8 mouse cellular contexts compared by ENCODE assay signal in genomic region chr8:83577384-83577791, GRCm38 (mm10). TPM values are rescaled to one million over a fixed set of nuclear protein-coding genes. Genes with fewer than 3 reads are reported as not detected.
DNase-seq lines count a peak whose midpoint lies in the region; ATAC-seq lines count a peak whose summit lies in the region.

No protein-coding gene starts in this region.

- H3K27ac ChIP-seq in forebrain, embryonic 12.5 days, result 0 out of 2 replicates have a peak overlapping the region, but pooled peaks have one; percentile 31
- H3K27ac ChIP-seq in forebrain, embryonic 13.5 days, result no peak overlapping the region; the same call in 1 of the 2 replicates
- peak overlapping the region; percentile 44; the same call in 1 of the 2 replicates for H3K27ac ChIP-seq in embryonic facial prominence, embryonic 10.5 days (replicated peaks)
- no peak overlapping the region for H3K27ac ChIP-seq in hindbrain, embryonic 11.5 days (ENCODE audit: low read depth, low read length)
- H3K27ac ChIP-seq in liver, embryonic 15.5 days (replicated peaks), result 0 out of 2 replicates have a peak overlapping the region, but pooled peaks have one; percentile 33

- H3K4me2 ChIP-seq in forebrain, embryonic 12.5 days, result no peak overlapping the region
- H3K4me2 ChIP-seq in forebrain, embryonic 13.5 days, result no peak overlapping the region
- no peak overlapping the region for H3K4me2 ChIP-seq in hindbrain, embryonic 11.5 days (replicated peaks; ENCODE audit: low read depth, low read length)
- H3K4me2 ChIP-seq in liver, embryonic 15.5 days, result no peak overlapping the region

- H3K9ac ChIP-seq in forebrain, embryonic 12.5 days, result 0 out of 2 replicates have a peak overlapping the region, but pooled peaks have one; percentile 17
- H3K9ac ChIP-seq in forebrain, embryonic 13.5 days, result no peak overlapping the region
- 0 out of 2 replicates have a peak overlapping the region, but pooled peaks have one; percentile 11 for H3K9ac ChIP-seq in hindbrain, embryonic 11.5 days (ENCODE audit: low read depth, low read length)
- no peak overlapping the region for H3K9ac ChIP-seq in liver, embryonic 15.5 days

- DNase-seq in ovary, adult 18-20 months (ENCODE audit: low spot score), result peak; percentile 84
- DNase-seq in ovary, postnatal 14 days (ENCODE audit: low spot score), result no peak
- peak; percentile 23 for DNase-seq in embryonic facial prominence, embryonic 10.5 days (ENCODE audit: low spot score)
- DNase-seq in hindbrain, embryonic 11.5 days (ENCODE audit: low spot score), result no peak
- no peak for DNase-seq in thymus, postnatal 36 days

- no peak for ATAC-seq in forebrain, embryonic 12.5 days (ENCODE audit: low FRiP score)
- ATAC-seq in forebrain, embryonic 13.5 days, result no peak
- ATAC-seq in hindbrain, embryonic 11.5 days (ENCODE audit: low FRiP score), result no peak
- no peak for ATAC-seq in liver, embryonic 15.5 days (ENCODE audit: insufficient read depth)

- H3K9me3 ChIP-seq in forebrain, embryonic 12.5 days, result no peaks in the 10 kb centered on the region
- H3K9me3 ChIP-seq in forebrain, embryonic 13.5 days (replicated peaks), result no peaks in the 10 kb centered on the region
- no peaks in the 10 kb centered on the region for H3K9me3 ChIP-seq in embryonic facial prominence, embryonic 10.5 days
- H3K9me3 ChIP-seq in hindbrain, embryonic 11.5 days (ENCODE audit: control insufficient read depth, low read length), result no peaks in the 10 kb centered on the region
- H3K9me3 ChIP-seq in liver, embryonic 15.5 days (replicated peaks), result no peaks in the 10 kb centered on the region

- H3K4me1 ChIP-seq in forebrain, embryonic 12.5 days, result peaks cover 43% of the 10 kb centered on the region
- H3K4me1 ChIP-seq in forebrain, embryonic 13.5 days, result peaks cover 52% of the 10 kb centered on the region
- H3K4me1 ChIP-seq in embryonic facial prominence, embryonic 10.5 days, result peaks cover 88% of the 10 kb centered on the region
- H3K4me1 ChIP-seq in hindbrain, embryonic 11.5 days (replicated peaks; ENCODE audit: control insufficient read depth, insufficient read depth, low read length), result peaks cover 6% of the 10 kb centered on the region
- peaks cover 55% of the 10 kb centered on the region for H3K4me1 ChIP-seq in liver, embryonic 15.5 days (replicated peaks)

- WGBS in forebrain, embryonic 12.5 days, result 65% methylated on average over 9 of the region's 9 CpGs
- WGBS in forebrain, embryonic 13.5 days, result 63% methylated on average over 9 of the region's 9 CpGs
- WGBS in embryonic facial prominence, embryonic 10.5 days, result 55% methylated on average over 9 of the region's 9 CpGs
- WGBS in hindbrain, embryonic 11.5 days, result 56% methylated on average over 9 of the region's 9 CpGs
- WGBS in liver, embryonic 15.5 days (ENCODE audit: insufficient replicate concordance), result 72% methylated on average over 9 of the region's 9 CpGs

- peaks cover 13% of the 10 kb centered on the region for H3K36me3 ChIP-seq in forebrain, embryonic 12.5 days (replicated peaks)
- H3K36me3 ChIP-seq in forebrain, embryonic 13.5 days (ENCODE audit: poor library complexity, severe bottlenecking), result peaks cover 28% of the 10 kb centered on the region
- peaks cover 76% of the 10 kb centered on the region for H3K36me3 ChIP-seq in embryonic facial prominence, embryonic 10.5 days (replicated peaks)
- H3K36me3 ChIP-seq in hindbrain, embryonic 11.5 days (ENCODE audit: control insufficient read depth, insufficient read depth, low read length), result 0 out of 2 replicates have a peak, but pooled peaks cover 2% of the 10 kb centered on the region
- peaks cover 22% of the 10 kb centered on the region for H3K36me3 ChIP-seq in liver, embryonic 15.5 days (replicated peaks)

- no peak overlapping the region for H3K4me3 ChIP-seq in forebrain, embryonic 12.5 days (replicated peaks)
- no peak overlapping the region for H3K4me3 ChIP-seq in forebrain, embryonic 13.5 days
- H3K4me3 ChIP-seq in embryonic facial prominence, embryonic 10.5 days, result peak overlapping the region; percentile 33; the same call in 1 of the 2 replicates
- H3K4me3 ChIP-seq in hindbrain, embryonic 11.5 days (ENCODE audit: low read depth, low read length), result no peak overlapping the region
- H3K4me3 ChIP-seq in liver, embryonic 15.5 days (replicated peaks), result no peak overlapping the region

- no peaks in the 10 kb centered on the region for H3K27me3 ChIP-seq in forebrain, embryonic 12.5 days
- H3K27me3 ChIP-seq in forebrain, embryonic 13.5 days, result no peaks in the 10 kb centered on the region
- no peaks in the 10 kb centered on the region for H3K27me3 ChIP-seq in embryonic facial prominence, embryonic 10.5 days (replicated peaks; ENCODE audit: low read depth, poor library complexity, severe bottlenecking)
- H3K27me3 ChIP-seq in hindbrain, embryonic 11.5 days (ENCODE audit: control insufficient read depth, insufficient read depth, low read length), result no peaks in the 10 kb centered on the region
- no peaks in the 10 kb centered on the region for H3K27me3 ChIP-seq in liver, embryonic 15.5 days

RNA-seq across cellular contexts. Expression of gene Ndufb7, which starts 10.9 kb away (rescaled TPM):
- polyA plus RNA-seq in forebrain, embryonic 12.5 days (2016; fragmentation: Nextera tagmentation; extraction: Ambion mirVana), result 356 and 359 TPM in 2 replicates
- polyA plus RNA-seq in forebrain, embryonic 13.5 days (2015; fragmentation: Nextera tagmentation; extraction: Ambion mirVana), result 393 and 412 TPM in 2 replicates
- 320 and 348 TPM in 2 replicates for polyA plus RNA-seq in embryonic facial prominence, embryonic 10.5 days (2016; fragmentation: Nextera tagmentation; extraction: Ambion mirVana)
- polyA plus RNA-seq in hindbrain, embryonic 11.5 days (2014; fragmentation: Nextera tagmentation; extraction: Ambion mirVana), result 358 and 366 TPM in 2 replicates
- polyA plus RNA-seq in liver, embryonic 15.5 days (2015; fragmentation: Nextera tagmentation; extraction: Ambion mirVana), result 231 and 237 TPM in 2 replicates

RNA-seq across cellular contexts. Expression of gene Tecr, which starts 30.4 kb away (rescaled TPM):
- polyA plus RNA-seq in forebrain, embryonic 12.5 days (2016; fragmentation: Nextera tagmentation; extraction: Ambion mirVana), result 541 and 550 TPM in 2 replicates
- polyA plus RNA-seq in forebrain, embryonic 13.5 days (2015; fragmentation: Nextera tagmentation; extraction: Ambion mirVana), result 613 and 652 TPM in 2 replicates
- polyA plus RNA-seq in embryonic facial prominence, embryonic 10.5 days (2016; fragmentation: Nextera tagmentation; extraction: Ambion mirVana), result 667 and 713 TPM in 2 replicates
- polyA plus RNA-seq in hindbrain, embryonic 11.5 days (2014; fragmentation: Nextera tagmentation; extraction: Ambion mirVana), result 732 and 754 TPM in 2 replicates
- polyA plus RNA-seq in liver, embryonic 15.5 days (2015; fragmentation: Nextera tagmentation; extraction: Ambion mirVana), result 329 and 344 TPM in 2 replicates

RNA-seq across cellular contexts. Expression of gene Dnajb1, which starts 30.6 kb away (rescaled TPM):
- 63.0 and 67.3 TPM in 2 replicates for polyA plus RNA-seq in forebrain, embryonic 12.5 days (2016; fragmentation: Nextera tagmentation; extraction: Ambion mirVana)
- polyA plus RNA-seq in forebrain, embryonic 13.5 days (2015; fragmentation: Nextera tagmentation; extraction: Ambion mirVana), result 59.4 and 61.9 TPM in 2 replicates
- 78.3 and 84.7 TPM in 2 replicates for polyA plus RNA-seq in embryonic facial prominence, embryonic 10.5 days (2016; fragmentation: Nextera tagmentation; extraction: Ambion mirVana)
- 66.1 and 66.7 TPM in 2 replicates for polyA plus RNA-seq in hindbrain, embryonic 11.5 days (2014; fragmentation: Nextera tagmentation; extraction: Ambion mirVana)
- 52.7 and 56.0 TPM in 2 replicates for polyA plus RNA-seq in liver, embryonic 15.5 days (2015; fragmentation: Nextera tagmentation; extraction: Ambion mirVana)

RNA-seq across cellular contexts. Expression of gene Olfr370, which starts 41.8 kb away (rescaled TPM):
- polyA plus RNA-seq in forebrain, embryonic 12.5 days (2016; fragmentation: Nextera tagmentation; extraction: Ambion mirVana), result not detected in 2 replicates
- 0.15 TPM in 1 of 2 replicates, not detected in the other for polyA plus RNA-seq in forebrain, embryonic 13.5 days (2015; fragmentation: Nextera tagmentation; extraction: Ambion mirVana)
- not detected in 2 replicates for polyA plus RNA-seq in embryonic facial prominence, embryonic 10.5 days (2016; fragmentation: Nextera tagmentation; extraction: Ambion mirVana)
- 0.11 and 0.14 TPM in 2 replicates for polyA plus RNA-seq in hindbrain, embryonic 11.5 days (2014; fragmentation: Nextera tagmentation; extraction: Ambion mirVana)
- not detected in 2 replicates for polyA plus RNA-seq in liver, embryonic 15.5 days (2015; fragmentation: Nextera tagmentation; extraction: Ambion mirVana)

Comparison
In these comparisons a context has a peak if more than half of its experiments do, and no peak if none do; other contexts are left out.
1. H3K27ac ChIP-seq: peak in forebrain, embryonic 12.5 days (single experiment), embryonic facial prominence, embryonic 10.5 days (single experiment) and liver, embryonic 15.5 days (single experiment); none in forebrain, embryonic 13.5 days (single experiment) and hindbrain, embryonic 11.5 days (single experiment).
2. H3K9ac ChIP-seq: peak in forebrain, embryonic 12.5 days (single experiment) and hindbrain, embryonic 11.5 days (single experiment); none in forebrain, embryonic 13.5 days (single experiment) and liver, embryonic 15.5 days (single experiment).
3. DNase-seq: peak in ovary, adult 18-20 months (single experiment) and embryonic facial prominence, embryonic 10.5 days (single experiment); none in ovary, postnatal 14 days (single experiment), hindbrain, embryonic 11.5 days (single experiment) and thymus, postnatal 36 days (0 of 2).